Mouse (Mus musculus) CH12.LX (cell line): ENCODE measurements at regions not wholly inside any gene's neighbourhood (a gene's known extent, or its start where the extent isn't known, plus 50 kb on each side); places are given as distances from the start of the nearest gene placed in this dataset.
"Not testable (repeated sequence)": the region's sequence is repeated elsewhere in the genome, so short reads cannot be mapped to it uniquely, and the experiment has no call there.

Experiments
- DNase-seq: peaks from one replicate; pipeline ENCODE4 v3.0.0-alpha.2; 2013; ENCODE audit errors: extremely low read depth
- H3K27ac ChIP-seq: 2 replicates; pipeline ENCODE4 v1.5.1; 2012; ENCODE audit warnings: low read depth, mild to moderate bottlenecking, control low read depth, moderate library complexity; ENCODE audit not compliant: insufficient read depth
- H3K27me3 ChIP-seq: replicated peaks from 2 replicates; pipeline ENCODE3; 2012; ENCODE audit warnings: inconsistent platforms
- H3K36me3 ChIP-seq, 2 experiments: replicated peaks in 1 of 2; 2 replicates each; pipeline versions ENCODE3 to v1.6.1; 2012; ENCODE audit warnings: inconsistent platforms in 1 of 2, low read length in 1 of 2, mild to moderate bottlenecking in 1 of 2, mixed read lengths in 1 of 2, moderate library complexity in 1 of 2; ENCODE audit not compliant: control insufficient read depth in 1 of 2, insufficient read depth in 1 of 2
- H3K4me1 ChIP-seq, 2 experiments: 2 replicates each; pipeline ENCODE4 v1.6.1; 2012; ENCODE audit warnings: inconsistent platforms in 1 of 2, moderate library complexity in 1 of 2; ENCODE audit not compliant: insufficient read depth in 2 of 2, control insufficient read depth in 1 of 2
- H3K4me2 ChIP-seq: 2 replicates; pipeline ENCODE4 v1.6.1; 2012; ENCODE audit warnings: low read depth, mild to moderate bottlenecking, control low read depth; ENCODE audit not compliant: poor library complexity, insufficient read depth, severe bottlenecking
- H3K4me3 ChIP-seq, 3 experiments: fragments of 150-350 bp in 1 of 3; sonication (generic) in 1 of 3; replicated peaks in 1 of 3; 2 replicates each; pipeline versions ENCODE3 to v1.5.1; 2011 to 2012; ENCODE audit warnings: low read depth in 2 of 3, low read length in 2 of 3, mild to moderate bottlenecking in 2 of 3, moderate library complexity in 2 of 3, control low read depth in 1 of 3, improper control_type of control experiment in 1 of 3, inconsistent platforms in 1 of 3, mixed read lengths in 1 of 3; ENCODE audit not compliant: poor library complexity in 1 of 3
- H3K79me2 ChIP-seq: replicated peaks from 2 replicates; pipeline ENCODE4 v1.6.1; 2012; ENCODE audit warnings: mild to moderate bottlenecking, moderate library complexity; ENCODE audit not compliant: control insufficient read depth, poor library complexity, insufficient read depth, severe bottlenecking; ENCODE audit errors: extremely low read depth
- H3K9ac ChIP-seq: 2 replicates; pipeline ENCODE4 v1.6.1; 2012; ENCODE audit warnings: low read depth, mild to moderate bottlenecking, control low read depth, moderate library complexity; ENCODE audit not compliant: insufficient read depth
- H3K9me3 ChIP-seq: replicated peaks from 2 replicates; pipeline ENCODE3; 2012; ENCODE audit warnings: low read length, inconsistent platforms, mixed read lengths
- CHD1 ChIP-seq: IDR thresholded peaks from 2 replicates; pipeline ENCODE4 v1.6.1; 2012; ENCODE audit warnings: low read depth, low read length, improper control_type of control experiment, inconsistent platforms
- CHD2 ChIP-seq: IDR thresholded peaks from 2 replicates; pipeline ENCODE4 v1.6.1; 2011; ENCODE audit warnings: low read length, improper control_type of control experiment
- GABPA ChIP-seq: IDR thresholded peaks from 2 replicates; pipeline ENCODE4 v1.6.1; 2012; ENCODE audit warnings: low read depth, low read length, improper control_type of control experiment, inconsistent platforms; ENCODE audit not compliant: insufficient replicate concordance
- HCFC1 ChIP-seq: IDR thresholded peaks from 2 replicates; pipeline ENCODE4 v1.6.1; 2012; ENCODE audit warnings: low read depth, mild to moderate bottlenecking, inconsistent platforms, low read length, improper control_type of control experiment
- IRF4 ChIP-seq: IDR thresholded peaks from 2 replicates; pipeline ENCODE4 v1.6.1; 2014; ENCODE audit warnings: low read depth, mild to moderate bottlenecking, inconsistent platforms, low read length, improper control_type of control experiment
- JUND ChIP-seq: conservative IDR thresholded peaks from 2 replicates; pipeline ENCODE4 v1.6.1; 2011; ENCODE audit warnings: low read depth, low read length, improper control_type of control experiment
- KAT2A ChIP-seq: IDR thresholded peaks from 2 replicates; pipeline ENCODE4 v1.6.1; 2012; ENCODE audit warnings: low read length, improper control_type of control experiment, inconsistent platforms; ENCODE audit not compliant: insufficient replicate concordance
- MAFK ChIP-seq: IDR thresholded peaks from 2 replicates; pipeline ENCODE4 v1.6.1; 2011; ENCODE audit warnings: low read length, improper control_type of control experiment; ENCODE audit not compliant: insufficient replicate concordance
- MEF2A ChIP-seq: IDR thresholded peaks from 2 replicates; pipeline ENCODE4 v1.6.1; 2014; ENCODE audit warnings: low read depth, mild to moderate bottlenecking, inconsistent platforms, low read length, improper control_type of control experiment, borderline replicate concordance
- MXI1 ChIP-seq: IDR thresholded peaks from 2 replicates; pipeline ENCODE4 v1.6.1; 2011; ENCODE audit warnings: mild to moderate bottlenecking, low read depth, low read length, improper control_type of control experiment
- NELFE ChIP-seq: IDR thresholded peaks from 2 replicates; pipeline ENCODE4 v1.6.1; 2011; ENCODE audit warnings: low read depth, low read length, improper control_type of control experiment
- NRF1 ChIP-seq: IDR thresholded peaks from 2 replicates; pipeline ENCODE4 v1.6.1; 2014; ENCODE audit warnings: low read depth, mild to moderate bottlenecking, inconsistent platforms, low read length, improper control_type of control experiment, moderate library complexity
- POLR2A ChIP-seq: IDR thresholded peaks from 2 replicates; pipeline ENCODE4 v1.6.1; 2011; ENCODE audit warnings: low read depth, mild to moderate bottlenecking, improper control_type of control experiment, low read length
- POLR2AphosphoS2 ChIP-seq: IDR thresholded peaks from 2 replicates; pipeline ENCODE4 v1.6.1; 2011; ENCODE audit warnings: low read depth, low read length, improper control_type of control experiment
- RAD21 ChIP-seq: IDR thresholded peaks from 2 replicates; pipeline ENCODE4 v1.6.1; 2011; ENCODE audit warnings: low read depth, mild to moderate bottlenecking, low read length, improper control_type of control experiment, moderate library complexity
- TBP ChIP-seq: conservative IDR thresholded peaks from 2 replicates; pipeline ENCODE4 v1.6.1; 2011; ENCODE audit warnings: low read depth, low read length, improper control_type of control experiment
- USF1 ChIP-seq: IDR thresholded peaks from 2 replicates; pipeline ENCODE4 v1.6.1; 2014; ENCODE audit warnings: low read depth, mild to moderate bottlenecking, inconsistent platforms, low read length, improper control_type of control experiment
- USF2 ChIP-seq: conservative IDR thresholded peaks from 2 replicates; pipeline ENCODE4 v1.6.1; 2011; ENCODE audit warnings: low read depth, low read length, improper control_type of control experiment
- ZKSCAN1 ChIP-seq: IDR thresholded peaks from 2 replicates; pipeline ENCODE4 v1.6.1; 2012; ENCODE audit warnings: low read depth, inconsistent platforms, low read length, improper control_type of control experiment, borderline replicate concordance
- ZMIZ1 ChIP-seq: IDR thresholded peaks from 2 replicates; pipeline ENCODE4 v1.6.1; 2012; ENCODE audit warnings: low read depth, mild to moderate bottlenecking, inconsistent platforms, low read length, improper control_type of control experiment
- ZNF384 ChIP-seq: IDR thresholded peaks from 2 replicates; pipeline ENCODE4 v1.6.1; 2012; ENCODE audit warnings: low read depth, low read length, improper control_type of control experiment, inconsistent platforms
- dilution Hi-C: fragments of 300-500 bp; cut with MboI; formaldehyde crosslinking; loops from 2 replicates; pipeline ENCODE4 v1.14.3; 2020; ENCODE audit warnings: low sequenced_read_pairs; ENCODE audit not compliant: extremely low pct_unique_long_range_greater_than_20kb, extremely low pct_ligation_motif_present
- in situ Hi-C: fragments of 300-500 bp; cut with MboI; formaldehyde crosslinking; loops from 3 replicates; pipeline ENCODE4 v1.14.3; 2019; ENCODE audit warnings: low sequenced_read_pairs, low pct_ligation_motif_present, low pct_unique_long_range_greater_than_20kb, mixed read lengths

DNA sequence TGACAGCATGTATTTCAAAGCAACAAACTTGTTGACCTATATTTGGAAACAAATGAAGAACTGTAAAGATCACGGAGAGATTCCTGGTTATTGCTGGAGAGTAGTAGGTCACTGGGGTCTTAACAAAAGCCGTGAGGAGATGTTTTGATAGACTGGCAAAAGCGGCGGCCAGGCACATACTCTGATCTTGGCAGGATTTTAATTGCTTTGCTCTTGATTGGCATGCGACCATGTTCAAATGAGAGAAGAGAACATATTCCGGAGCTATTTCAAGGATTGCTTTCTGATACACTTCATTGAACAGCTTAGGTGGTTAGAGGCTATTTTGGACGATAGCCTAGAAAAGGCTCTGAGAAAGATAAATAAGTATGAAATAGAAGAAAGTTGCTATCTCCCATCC lies 874.2 kb downstream of the Robo1 start:
- no peak overlapping the region for H3K4me2 ChIP-seq
- no peak for DNase-seq
- no peak overlapping the region for H3K9ac ChIP-seq
- no peaks in the 10 kb centered on the region for H3K27me3 ChIP-seq
- H3K4me1 ChIP-seq: no peaks in the 10 kb centered on the region
- H3K27ac ChIP-seq: no peak overlapping the region
- no peak overlapping the region for H3K4me3 ChIP-seq
- dilution Hi-C loops (no loop called here), in situ Hi-C loops (no loop called here)
- H3K9me3 ChIP-seq: peaks cover 71% of the 10 kb centered on the region
- H3K36me3 ChIP-seq: no peaks in the 10 kb centered on the region
- no peak for TF ChIP-seq CHD2
- TF ChIP-seq MAFK: no peak
- no peak for TF ChIP-seq USF2
- TF ChIP-seq ZKSCAN1: no peak
- TF ChIP-seq NRF1: no peak
- no peak for TF ChIP-seq CHD1
- no peak for TF ChIP-seq ZMIZ1
- TF ChIP-seq MXI1: no peak
- TF ChIP-seq HCFC1: no peak
- TF ChIP-seq POLR2AphosphoS2: no peak
- TF ChIP-seq, all 38 proteins: peak for 0
- no peaks in the 10 kb centered on the region for H3K79me2 ChIP-seq

- H3K27ac ChIP-seq: no peak overlapping the region
- H3K9me3 ChIP-seq: peaks cover 71% of the 10 kb centered on the region
- no peaks in the 10 kb centered on the region; the same call in 1 of the 2 replicates for H3K79me2 ChIP-seq
- TF ChIP-seq ZNF384 (no peak), POLR2A (no peak), KAT2A (no peak), NELFE (no peak), MAFK (no peak), ZKSCAN1 (no peak), CHD1 (no peak), RAD21 (no peak), GABPA (no peak), IRF4 (no peak), TBP (no peak), MEF2A (no peak), JUND (no peak), MXI1 (no peak), USF1 (no peak), NRF1 (no peak)
- dilution Hi-C loops: no loop called here
- H3K4me3 ChIP-seq: no peak overlapping the region
- no peaks in the 10 kb centered on the region for H3K4me1 ChIP-seq
- no peak overlapping the region for H3K4me2 ChIP-seq
- no peak overlapping the region for H3K9ac ChIP-seq
- no peaks in the 10 kb centered on the region for H3K27me3 ChIP-seq
- no peaks in the 10 kb centered on the region for H3K36me3 ChIP-seq
- no peak for DNase-seq
- in situ Hi-C loops: no loop called here
Observed at GRCm38 (mm10) chr16:73155447-73155846, 847.3 kb downstream of the Robo1 start.

DNA sequence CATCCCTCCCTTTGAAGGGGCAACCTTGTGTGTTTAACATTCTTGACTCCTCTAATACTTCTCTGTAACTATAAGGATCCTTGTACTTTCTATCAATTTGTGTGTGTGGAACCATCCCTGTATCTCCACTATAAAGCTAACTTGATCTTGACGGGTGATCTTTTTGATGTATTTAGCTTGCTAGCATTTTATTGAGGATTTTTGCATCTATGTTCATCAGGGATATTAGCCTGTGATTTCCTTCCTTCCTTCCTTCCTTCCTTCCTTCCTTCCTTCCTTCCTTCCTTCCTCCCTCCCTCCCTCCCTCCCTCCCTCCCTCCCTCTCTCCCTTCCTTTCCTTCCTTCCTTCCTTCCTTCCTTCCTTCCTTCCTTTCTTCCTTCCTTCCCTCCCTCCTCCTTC lies 819.8 kb downstream of the Robo1 start:
- H3K79me2 ChIP-seq, in situ Hi-C loops, H3K4me2 ChIP-seq, H3K4me1 ChIP-seq, H3K4me3 ChIP-seq, H3K27ac ChIP-seq, H3K9ac ChIP-seq, H3K27me3 ChIP-seq, dilution Hi-C loops, DNase-seq, H3K36me3 ChIP-seq: not testable (repeated sequence)
- H3K9me3 ChIP-seq: peaks cover 58% of the 10 kb centered on the region
